Mouse (Mus musculus): Measurements from ENCODE around the gene Lrrc20. TPM values are rescaled to one million over a fixed set of nuclear protein-coding genes. Genes with fewer than 3 reads are reported as not detected.

Gene Lrrc20
- polyA plus RNA-seq (2014; fragmentation: Illumina TruSeq; extraction: RNeasy Lipid Tissue Mini Kit (QIAGEN cat#74804); ENCODE audit: low read depth, low replicate concordance) = 5.8 TPM

GRCm38 (mm10) chr10:61475594-61476439 is at the start of gene Lrrc20:
Gene Lrrc20 (plus strand): TSS chr10:61475801.

DNA sequence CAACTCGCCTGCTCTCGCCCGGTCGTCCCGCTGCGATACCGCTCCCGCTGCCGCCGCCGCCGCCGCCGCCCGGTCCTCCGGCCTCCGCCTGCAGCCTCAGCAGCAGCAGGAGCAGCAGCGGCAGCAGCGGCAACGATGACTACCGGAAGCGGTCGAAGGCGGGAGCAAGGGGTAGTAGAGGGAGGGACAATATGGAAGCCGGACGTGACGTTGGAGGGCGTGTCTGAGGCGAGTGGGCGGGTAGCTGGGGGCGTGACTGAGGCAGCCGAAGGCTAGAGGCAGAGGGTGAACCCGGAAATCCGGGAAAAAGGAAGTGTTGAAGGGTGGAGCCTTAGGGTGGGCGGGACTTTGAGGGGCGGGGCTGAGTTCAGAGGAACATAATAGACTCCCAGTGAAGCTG is 23.0 kb upstream of the Lrrc20 start, which contains the start of gene Eif4ebp2:
Eif4ebp2 (minus strand) TSS at position 17 of the 400 bp plus-strand sequence.

Other genes with a start within 250 kb of the Lrrc20 start
- 2.8 TPM for gene Adamts14, start 202.4 kb upstream of the Lrrc20 start, polyA plus RNA-seq (2014; fragmentation: Illumina TruSeq; extraction: RNeasy Lipid Tissue Mini Kit (QIAGEN cat#74804); ENCODE audit: low read depth, low replicate concordance)
- gene Prf1, start 178.0 kb upstream of the Lrrc20 start, polyA plus RNA-seq (2014; fragmentation: Illumina TruSeq; extraction: RNeasy Lipid Tissue Mini Kit (QIAGEN cat#74804); ENCODE audit: low read depth, low replicate concordance) = 0.51 TPM
- gene Pald1, start 92.3 kb upstream of the Lrrc20 start, polyA plus RNA-seq (2014; fragmentation: Illumina TruSeq; extraction: RNeasy Lipid Tissue Mini Kit (QIAGEN cat#74804); ENCODE audit: low read depth, low replicate concordance) = 8.1 TPM
- not detected for gene Nodal, start 57.8 kb upstream of the Lrrc20 start, polyA plus RNA-seq (2014; fragmentation: Illumina TruSeq; extraction: RNeasy Lipid Tissue Mini Kit (QIAGEN cat#74804); ENCODE audit: low read depth, low replicate concordance)
- gene Eif4ebp2, start 23.1 kb upstream of the Lrrc20 start, polyA plus RNA-seq (2014; fragmentation: Illumina TruSeq; extraction: RNeasy Lipid Tissue Mini Kit (QIAGEN cat#74804); ENCODE audit: low read depth, low replicate concordance) = 62.3 TPM
- gene Npffr1, start 119.7 kb downstream of the Lrrc20 start, polyA plus RNA-seq (2014; fragmentation: Illumina TruSeq; extraction: RNeasy Lipid Tissue Mini Kit (QIAGEN cat#74804); ENCODE audit: low read depth, low replicate concordance) = 0.30 TPM
- 114 TPM for gene Ppa1, start 172.8 kb downstream of the Lrrc20 start, polyA plus RNA-seq (2014; fragmentation: Illumina TruSeq; extraction: RNeasy Lipid Tissue Mini Kit (QIAGEN cat#74804); ENCODE audit: low read depth, low replicate concordance)
- gene Sar1a, start 204.5 kb downstream of the Lrrc20 start, polyA plus RNA-seq (2014; fragmentation: Illumina TruSeq; extraction: RNeasy Lipid Tissue Mini Kit (QIAGEN cat#74804); ENCODE audit: low read depth, low replicate concordance) = 168 TPM
- gene Tysnd1, start 219.7 kb downstream of the Lrrc20 start, polyA plus RNA-seq (2014; fragmentation: Illumina TruSeq; extraction: RNeasy Lipid Tissue Mini Kit (QIAGEN cat#74804); ENCODE audit: low read depth, low replicate concordance) = 24.5 TPM
- 84.4 TPM for gene Aifm2, start 239.5 kb downstream of the Lrrc20 start, polyA plus RNA-seq (2014; fragmentation: Illumina TruSeq; extraction: RNeasy Lipid Tissue Mini Kit (QIAGEN cat#74804); ENCODE audit: low read depth, low replicate concordance)

Measured in adipose tissue, adult 10 weeks (tissue).